Mouse (Mus musculus) kidney, embryonic 14.5 days (tissue): Measurements from ENCODE around the gene Iqgap1. TPM values are rescaled to one million over a fixed set of nuclear protein-coding genes. Genes with fewer than 3 reads are reported as not detected.
"Not testable (repeated sequence)": the region's sequence is repeated elsewhere in the genome, so short reads cannot be mapped to it uniquely, and the experiment has no call there.

Source experiments
- ATAC-seq: fragments of 200-750 bp; cut with Nextera tagmentation; 2 replicates; pipeline ENCODE4 v1.8.0; 2017; ENCODE audit warnings: moderate number of reproducible peaks, mild to moderate bottlenecking, moderate TSS enrichment, moderate library complexity; ENCODE audit not compliant: low FRiP score, low TSS enrichment
- H3K27ac ChIP-seq: fragments of 300-500 bp; sonication (generic); 2 replicates; pipeline ENCODE4 v1.5.1; 2014; ENCODE audit warnings: low read depth, mild to moderate bottlenecking, low read length, moderate library complexity, mixed read lengths
- H3K27me3 ChIP-seq: fragments of 300-500 bp; sonication (generic); 2 replicates; pipeline ENCODE4 v1.6.1; 2014; ENCODE audit warnings: mild to moderate bottlenecking, low read length; ENCODE audit not compliant: control insufficient read depth, insufficient read depth
- H3K36me3 ChIP-seq: fragments of 300-500 bp; sonication (generic); 2 replicates; pipeline ENCODE4 v1.6.1; 2014; ENCODE audit warnings: low read length, mixed read lengths; ENCODE audit not compliant: control insufficient read depth, insufficient read depth
- H3K4me1 ChIP-seq: fragments of 300-500 bp; sonication (generic); 2 replicates; pipeline ENCODE4 v1.6.1; 2014; ENCODE audit warnings: low read length, mixed read lengths; ENCODE audit not compliant: control insufficient read depth, insufficient read depth
- H3K4me2 ChIP-seq: fragments of 300-500 bp; sonication (generic); replicated peaks from 2 replicates; pipeline ENCODE4 v1.6.1; 2014; ENCODE audit warnings: low read depth, mild to moderate bottlenecking, low read length
- H3K4me3 ChIP-seq: fragments of 300-500 bp; sonication (generic); 2 replicates; pipeline ENCODE4 v1.5.1; 2014; ENCODE audit warnings: mild to moderate bottlenecking, low read length
- H3K9ac ChIP-seq: fragments of 300-500 bp; sonication (generic); 2 replicates; pipeline ENCODE4 v1.6.1; 2014; ENCODE audit warnings: low read depth, mild to moderate bottlenecking, low read length, moderate library complexity
- H3K9me3 ChIP-seq: fragments of 300-500 bp; sonication (generic); 2 replicates; pipeline ENCODE4 v1.6.1; 2016; ENCODE audit warnings: low read length; ENCODE audit not compliant: control insufficient read depth
- WGBS: fragments of 180-500 bp; shearing (Covaris S2); extraction: QIAGEN DNeasy Blood & Tissue Kit; methylation state at CpG from one replicate; pipeline ENCODE4 v1.1.7; 2014; 5-methylcytosine and 5-hydroxymethylcytosine counted together
- polyA plus RNA-seq: library from polyadenylated mRNA; unstranded; fragments of >200 nt; fragmentation: Nextera tagmentation; extraction: Ambion mirVana; gene quantifications from 2 replicates; pipeline ENCODE4 v1.2.1, GENCODE M21; 2014

Gene Iqgap1
- polyA plus RNA-seq, 1 experiment from 2014 or later = 110 TPM

- H3K27ac ChIP-seq, H3K9me3 ChIP-seq, ATAC-seq, H3K4me1 ChIP-seq, H3K27me3 ChIP-seq, H3K9ac ChIP-seq, H3K4me2 ChIP-seq, H3K4me3 ChIP-seq: not testable (repeated sequence)
- peaks cover 80% of the 10 kb centered on the region for H3K36me3 ChIP-seq
- 98% methylated on average over 9 of the region's 10 CpGs for WGBS
These were observed 76.7 kb downstream of the Iqgap1 start for GRCm38 (mm10) chr7:80749109-80749508.

DNA sequence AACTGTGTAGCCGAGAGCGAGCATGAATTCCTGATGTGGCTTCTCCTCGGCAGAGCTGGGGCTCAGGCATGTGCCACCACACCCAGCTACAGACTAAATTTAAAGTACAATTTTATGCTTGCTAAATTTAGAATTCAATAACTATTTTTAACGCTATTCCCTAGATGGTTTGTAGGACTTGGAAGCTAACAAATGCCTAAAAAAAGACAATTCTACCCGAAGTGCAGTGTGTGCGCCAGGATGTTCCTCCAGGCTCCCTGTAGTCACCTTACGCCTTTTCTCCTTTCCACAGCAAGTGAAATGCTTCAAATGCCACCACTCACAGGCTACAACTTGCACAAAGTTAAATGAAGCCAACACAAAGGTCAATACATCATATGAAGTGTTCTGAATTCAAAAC, 78.4 kb downstream of the Iqgap1 start:
- no peak for ATAC-seq
- Histone ChIP-seq H3K4me3 (no peak overlapping the region), H3K9me3 (no peaks in the 10 kb centered on the region), H3K36me3 (peaks cover 85% of the 10 kb centered on the region), H3K4me2 (no peak overlapping the region), H3K9ac (no peak overlapping the region), H3K4me1 (peaks cover 10% of the 10 kb centered on the region), H3K27me3 (no peaks in the 10 kb centered on the region), H3K27ac (no peak overlapping the region)
- 86% methylated on average over 7 of the region's 7 CpGs for WGBS

DNA sequence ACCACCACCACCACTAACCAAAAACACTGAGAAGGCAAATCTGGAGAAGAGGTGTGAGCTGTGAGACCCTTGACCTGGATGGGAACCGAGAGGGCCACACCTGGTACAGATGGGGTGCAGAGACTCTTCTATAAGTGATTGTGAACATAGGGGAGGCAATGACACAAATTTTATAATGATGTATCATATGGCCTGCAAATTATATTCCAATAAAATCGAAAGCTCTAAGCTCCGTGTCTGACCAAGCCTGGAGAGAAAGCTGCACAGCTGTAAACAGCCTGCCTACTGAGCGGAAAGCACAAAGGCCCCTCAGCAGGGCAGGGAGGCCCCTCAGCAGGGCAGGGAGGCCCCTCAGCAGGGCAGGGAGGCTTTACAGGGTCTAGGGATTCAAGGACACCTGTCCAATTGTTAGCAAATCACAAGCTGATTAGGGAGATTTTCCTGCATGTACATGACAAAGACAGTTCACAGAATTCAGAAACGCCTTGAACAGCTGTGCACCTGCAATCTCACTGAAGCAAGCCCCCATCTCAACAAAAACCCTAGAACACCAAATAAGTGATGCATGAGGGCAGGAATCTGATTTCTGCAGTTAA, 79.5 kb downstream of the Iqgap1 start:
- H3K4me1 ChIP-seq = peaks cover 10% of the 10 kb centered on the region
- H3K4me3 ChIP-seq = no peak overlapping the region
- no peaks in the 10 kb centered on the region for H3K27me3 ChIP-seq
- 0 out of 2 replicates have a peak overlapping the region, but pooled peaks have one; percentile 19 for H3K27ac ChIP-seq
- peaks cover 84% of the 10 kb centered on the region for H3K36me3 ChIP-seq
- H3K9me3 ChIP-seq = no peaks in the 10 kb centered on the region
- no peak overlapping the region for H3K4me2 ChIP-seq
- H3K9ac ChIP-seq = no peak overlapping the region; the same call in 1 of the 2 replicates
- WGBS = 36% methylated on average over 5 of the region's 5 CpGs
- ATAC-seq = no peak; the same call in 1 of the 2 replicates

DNA sequence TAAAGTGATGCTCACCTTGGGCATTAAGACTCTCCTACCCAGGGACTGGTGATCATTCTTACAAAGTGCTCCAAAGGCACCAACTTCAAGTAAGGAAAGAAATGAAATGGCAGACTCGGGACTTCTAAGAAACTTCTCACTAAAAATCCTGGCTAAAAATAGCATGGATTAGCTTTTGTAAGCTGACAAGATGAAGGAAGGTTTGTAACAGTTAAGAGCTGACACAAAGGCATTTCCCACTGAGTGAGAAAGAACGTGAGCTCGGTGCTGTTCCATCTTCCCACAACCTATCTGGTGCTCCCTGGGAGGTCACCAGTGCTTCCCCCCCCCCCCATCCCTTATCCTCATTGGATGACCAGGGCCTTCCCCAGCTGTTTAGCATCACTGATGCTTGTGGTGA, 80.0 kb downstream of the Iqgap1 start:
- no peak for ATAC-seq
- Histone ChIP-seq H3K27me3 (no peaks in the 10 kb centered on the region), H3K4me3 (no peak overlapping the region), H3K27ac (peak overlapping the region; percentile 19; the same call in 1 of the 2 replicates), H3K36me3 (peaks cover 83% of the 10 kb centered on the region), H3K4me2 (no peak overlapping the region), H3K9ac (no peak overlapping the region), H3K4me1 (peaks cover 10% of the 10 kb centered on the region), H3K9me3 (no peaks in the 10 kb centered on the region)
- 13% methylated on average over 3 of the region's 3 CpGs for whole genome bisulfite sequencing

DNA sequence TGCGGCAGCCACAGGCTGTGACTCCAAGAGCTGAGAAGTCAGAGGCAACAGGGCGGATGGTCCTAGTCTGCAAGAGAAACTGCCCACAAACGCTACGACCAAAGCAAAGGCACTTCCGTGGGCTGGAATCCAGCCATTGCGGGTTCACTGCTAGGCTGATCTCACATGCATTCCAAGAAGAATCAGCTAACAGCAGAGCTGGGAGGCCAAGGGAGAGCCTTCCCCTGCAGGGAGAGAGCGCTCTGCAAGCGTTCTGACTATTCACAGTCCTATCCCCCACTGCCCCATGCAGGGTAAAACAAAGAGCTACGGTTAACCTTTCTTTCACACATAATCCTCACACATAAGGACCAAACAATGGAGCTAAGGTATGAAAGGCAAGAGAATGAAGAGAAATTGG, 80.5 kb downstream of the Iqgap1 start:
- H3K27ac ChIP-seq = peak overlapping the region; percentile 19; the same call in 1 of the 2 replicates
- no peak overlapping the region for H3K4me3 ChIP-seq
- H3K36me3 ChIP-seq = peaks cover 83% of the 10 kb centered on the region
- no peaks in the 10 kb centered on the region for H3K27me3 ChIP-seq
- WGBS = 48% methylated on average over 9 of the region's 9 CpGs
- no peak for ATAC-seq
- no peak overlapping the region for H3K9ac ChIP-seq
- H3K4me1 ChIP-seq = peaks cover 10% of the 10 kb centered on the region
- no peak overlapping the region for H3K4me2 ChIP-seq
- H3K9me3 ChIP-seq = no peaks in the 10 kb centered on the region

DNA sequence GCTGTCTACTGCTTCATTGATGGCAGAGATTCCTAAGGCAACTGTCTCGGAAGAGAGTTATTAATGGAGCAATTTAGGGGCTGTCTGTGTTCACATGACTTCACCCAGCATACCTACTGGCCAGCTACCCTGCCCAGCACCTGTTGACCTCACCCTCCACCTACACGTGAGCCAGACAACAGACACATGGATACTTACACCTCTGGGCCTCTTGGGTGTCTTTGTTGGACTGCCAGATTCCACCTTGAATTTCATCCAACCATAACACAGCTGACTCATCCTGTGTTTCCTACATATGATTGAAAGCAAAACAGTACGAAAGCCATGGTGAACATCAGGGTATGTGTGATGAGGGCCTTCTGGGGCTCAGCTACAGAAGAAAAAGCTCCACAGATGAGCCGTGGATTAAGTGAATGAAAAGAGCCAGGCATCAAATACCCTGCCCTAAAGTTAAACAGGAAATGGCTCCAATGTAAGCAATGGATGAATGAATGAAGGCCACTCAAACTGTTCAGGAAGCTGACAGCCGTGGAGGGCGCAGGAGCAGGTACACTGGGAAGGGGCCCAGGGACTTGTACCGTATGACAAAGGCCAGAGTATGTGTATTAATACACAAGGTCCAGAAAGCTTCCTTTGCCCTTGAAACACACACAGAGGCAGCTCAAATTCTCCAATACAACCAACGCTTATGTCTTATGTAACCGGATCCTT, 81.7 kb downstream of the Iqgap1 start:
- Histone ChIP-seq H3K9ac (no peak overlapping the region), H3K4me1 (peaks cover 10% of the 10 kb centered on the region), H3K9me3 (no peaks in the 10 kb centered on the region), H3K4me3 (no peak overlapping the region), H3K36me3 (peaks cover 84% of the 10 kb centered on the region), H3K4me2 (no peak overlapping the region), H3K27me3 (no peaks in the 10 kb centered on the region), H3K27ac (no peak overlapping the region)
- ATAC-seq = no peak
- WGBS = 70% methylated on average over 9 of the region's 9 CpGs

- Histone ChIP-seq H3K4me1 (peaks cover 10% of the 10 kb centered on the region), H3K4me3 (no peak overlapping the region), H3K4me2 (no peak overlapping the region), H3K9me3 (no peaks in the 10 kb centered on the region), H3K36me3 (peaks cover 83% of the 10 kb centered on the region), H3K27me3 (no peaks in the 10 kb centered on the region), H3K27ac (no peak overlapping the region), H3K9ac (no peak overlapping the region)
- no peak for ATAC-seq
- WGBS = 90% methylated on average over 3 of the region's 3 CpGs
These were observed 83.1 kb downstream of the Iqgap1 start for GRCm38 (mm10) chr7:80742671-80743070.

- 29% methylated on average over 7 of the region's 7 CpGs for WGBS
- no peak overlapping the region for H3K27ac ChIP-seq
- no peaks in the 10 kb centered on the region; the same call in none of the 2 replicates for H3K4me1 ChIP-seq
- no peak overlapping the region for H3K9ac ChIP-seq
- no peaks in the 10 kb centered on the region for H3K9me3 ChIP-seq
- ATAC-seq = no peak
- H3K4me3 ChIP-seq = no peak overlapping the region
- H3K36me3 ChIP-seq = peaks cover 87% of the 10 kb centered on the region
- H3K4me2 ChIP-seq = no peak overlapping the region
- no peaks in the 10 kb centered on the region for H3K27me3 ChIP-seq
These were observed 84.8 kb downstream of the Iqgap1 start for GRCm38 (mm10) chr7:80740954-80741353.

GRCm38 (mm10) chr7:80736199-80736598, 89.6 kb downstream of the Iqgap1 start:
- H3K4me2 ChIP-seq = no peak overlapping the region
- H3K4me1 ChIP-seq = no peaks in the 10 kb centered on the region
- no peak overlapping the region for H3K9ac ChIP-seq
- H3K36me3 ChIP-seq = peaks cover 93% of the 10 kb centered on the region
- no peak for ATAC-seq
- H3K27me3 ChIP-seq = no peaks in the 10 kb centered on the region
- WGBS = 80% methylated on average over 10 of the region's 10 CpGs
- no peak overlapping the region for H3K4me3 ChIP-seq
- H3K27ac ChIP-seq = no peak overlapping the region
- no peaks in the 10 kb centered on the region for H3K9me3 ChIP-seq
